Mouse (Mus musculus) adrenal gland, postnatal 36 days (tissue): ENCODE results near the gene Ereg. TPM values are rescaled to one million over a fixed set of nuclear protein-coding genes. Genes with fewer than 3 reads are reported as not detected.

Experiments used
- DNase-seq, 2 experiments: peaks; one replicate each; pipeline ENCODE4 v3.0.0; 2021; ENCODE audit warnings: mixed read lengths in 1 of 2
- total RNA-seq, 2 experiments: library from RNA; stranded (reverse); gene quantifications; 2 replicates each; pipeline ENCODE4 v1.2.3; 2021

The Ereg gene
- total RNA-seq, 2 experiments from 2014 or later = not detected

DNA sequence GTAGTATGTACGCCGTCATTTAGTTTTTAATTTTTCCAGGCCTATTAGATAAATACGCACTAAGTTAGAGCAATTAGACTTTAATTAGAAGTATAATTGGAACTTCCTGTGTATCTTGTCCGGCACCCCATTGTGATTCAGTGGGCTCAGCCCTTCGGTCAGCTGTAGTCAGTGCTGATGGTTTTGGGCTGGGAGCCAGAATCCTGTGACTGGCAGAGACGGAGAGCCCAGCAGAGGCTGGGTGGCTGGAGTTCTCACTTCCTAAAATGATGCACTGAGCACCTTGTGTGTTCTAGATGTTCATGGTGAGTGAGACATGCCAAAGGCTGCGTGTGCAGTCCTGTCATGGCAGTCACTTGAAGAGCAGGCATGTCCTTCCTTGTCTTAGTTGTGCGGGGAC, 36.6 kb downstream of the Ereg start:
- DNase-seq = no peak

DNA sequence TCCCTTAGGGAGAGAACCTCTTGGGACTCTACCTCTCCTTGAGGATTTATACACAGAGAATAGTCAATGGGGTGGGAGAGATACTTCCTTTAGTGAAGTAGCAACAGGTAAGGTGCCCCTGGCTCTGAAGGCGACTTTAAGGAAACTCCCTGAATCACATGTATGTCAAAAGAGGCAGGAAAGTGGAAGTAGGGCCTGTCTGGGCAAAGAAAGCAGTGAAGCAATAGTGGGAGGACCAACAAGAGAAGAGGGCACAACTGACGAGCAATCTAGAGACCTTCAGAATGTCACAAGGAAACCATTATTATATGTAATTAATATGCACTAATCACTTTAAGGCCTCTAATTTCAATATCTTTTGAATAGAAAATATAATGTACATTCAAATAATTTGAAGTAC, 39.5 kb downstream of the Ereg start:
- DNase-seq = no peak

DNA sequence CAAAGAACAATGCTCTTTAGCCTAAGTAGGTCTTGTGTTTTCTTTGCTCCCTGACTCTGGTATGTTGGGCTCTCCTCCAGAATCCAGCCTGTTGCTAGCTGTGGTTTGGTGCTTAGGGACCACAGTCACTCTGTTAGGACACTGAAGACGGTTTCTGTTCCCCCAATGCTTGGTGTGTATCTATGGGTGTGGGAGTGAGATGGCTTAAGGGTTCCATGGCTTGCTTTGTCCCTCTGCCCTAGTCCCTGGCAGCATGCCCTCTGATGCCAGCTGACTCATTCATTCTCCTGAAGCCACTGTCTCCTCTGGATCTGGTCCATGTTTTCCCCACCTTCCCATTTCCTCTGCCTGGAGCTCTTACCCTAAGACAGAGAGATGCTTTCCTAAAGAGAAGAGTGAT, 40.2 kb downstream of the Ereg start:
- DNase-seq = no peak

DNA sequence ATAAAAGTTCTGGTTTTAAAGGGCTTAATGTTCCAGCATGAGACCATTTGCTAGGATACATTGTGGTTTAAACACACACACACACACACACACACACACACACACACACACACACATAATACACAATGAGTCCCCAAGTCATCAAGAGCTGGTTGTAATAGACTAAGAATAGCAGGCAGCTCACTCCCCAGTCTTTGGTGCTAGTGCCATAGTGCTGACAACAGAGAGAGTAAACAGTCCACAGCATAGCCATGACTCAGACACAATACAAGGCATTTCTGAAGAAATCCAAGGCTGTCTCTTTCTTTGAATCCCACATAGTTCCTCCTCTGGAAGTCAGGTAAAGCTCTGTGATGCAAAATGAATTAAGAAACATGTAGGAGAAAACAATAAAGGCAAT, 44.2 kb downstream of the Ereg start:
- no peak for DNase-seq

DNA sequence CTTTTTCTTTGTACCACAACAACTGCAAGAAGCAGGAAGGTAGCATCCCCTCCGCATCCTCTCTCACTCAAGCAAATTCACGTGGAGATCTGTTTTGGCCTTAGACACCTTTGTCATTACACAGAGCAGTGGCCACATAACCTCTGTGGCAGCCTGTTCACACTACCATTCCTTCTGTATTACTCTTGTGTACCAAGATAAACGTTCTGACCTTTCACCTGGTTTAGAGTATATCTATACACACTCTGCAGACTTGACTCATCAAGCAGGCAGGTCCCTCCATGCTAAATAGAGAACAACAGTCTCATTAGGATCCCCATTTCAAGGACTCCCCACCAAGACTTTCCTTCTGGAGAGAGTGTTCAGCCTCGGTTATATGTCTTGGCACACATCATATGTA, 49.0 kb downstream of the Ereg start:
- no peak for DNase-seq

DNA sequence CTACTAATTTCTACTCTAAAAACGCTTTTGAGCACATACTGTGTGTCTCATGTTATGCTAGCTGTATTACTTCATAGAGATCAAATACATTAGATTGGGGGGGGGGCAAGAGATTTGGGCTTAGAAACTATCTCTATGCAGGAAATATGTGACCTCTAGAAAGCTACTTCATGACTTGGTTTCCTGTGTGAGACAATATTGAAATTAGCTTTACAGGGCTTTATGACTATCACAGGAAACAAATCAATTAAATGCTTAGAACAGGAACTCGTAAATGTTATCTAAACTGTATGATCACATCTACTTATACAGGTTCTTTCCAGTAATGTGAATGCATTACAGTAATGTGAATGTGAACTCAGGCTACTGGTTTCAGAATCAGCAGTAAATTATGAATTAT, 49.7 kb downstream of the Ereg start:
- no peak for DNase-seq

DNA sequence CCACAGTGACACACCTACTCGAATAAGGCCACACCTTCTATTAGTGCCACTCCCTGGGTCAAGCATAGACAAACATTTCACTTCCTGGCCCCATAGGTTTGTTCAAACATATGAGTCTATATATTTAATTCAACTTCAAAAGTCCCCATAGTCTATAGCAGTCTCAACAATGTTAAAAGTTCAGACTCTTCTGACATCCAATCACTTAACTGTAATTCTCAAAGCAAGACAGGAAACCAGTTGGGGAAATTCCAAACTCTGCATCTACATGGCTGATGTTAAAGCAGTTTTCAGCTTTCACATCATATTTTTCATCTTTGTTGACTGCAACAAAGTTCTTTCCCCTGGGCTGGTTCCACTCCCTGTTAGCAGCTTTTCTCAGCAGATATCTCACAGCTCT, 52.2 kb downstream of the Ereg start:
- DNase-seq = no peak

DNA sequence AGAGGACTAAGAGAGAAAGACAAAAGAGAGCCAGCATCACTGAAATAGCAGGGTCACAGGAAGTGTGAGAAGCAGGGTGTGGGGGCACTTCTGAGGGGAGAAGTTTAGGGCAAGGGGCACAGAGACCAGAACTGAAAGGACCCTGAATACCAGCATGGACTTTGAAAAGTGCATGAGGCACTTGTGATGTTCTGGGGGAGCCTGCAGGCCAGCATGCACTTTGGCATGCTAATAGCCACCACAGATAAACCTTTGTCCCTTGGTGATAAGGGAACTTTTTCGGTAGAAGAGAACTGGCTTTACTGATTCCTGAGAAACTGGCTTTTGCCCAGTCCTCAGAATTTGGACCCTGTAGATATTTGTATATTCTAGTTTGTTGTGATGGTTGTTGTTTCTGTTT, 60.5 kb downstream of the Ereg start:
- no peak for DNase-seq

DNA sequence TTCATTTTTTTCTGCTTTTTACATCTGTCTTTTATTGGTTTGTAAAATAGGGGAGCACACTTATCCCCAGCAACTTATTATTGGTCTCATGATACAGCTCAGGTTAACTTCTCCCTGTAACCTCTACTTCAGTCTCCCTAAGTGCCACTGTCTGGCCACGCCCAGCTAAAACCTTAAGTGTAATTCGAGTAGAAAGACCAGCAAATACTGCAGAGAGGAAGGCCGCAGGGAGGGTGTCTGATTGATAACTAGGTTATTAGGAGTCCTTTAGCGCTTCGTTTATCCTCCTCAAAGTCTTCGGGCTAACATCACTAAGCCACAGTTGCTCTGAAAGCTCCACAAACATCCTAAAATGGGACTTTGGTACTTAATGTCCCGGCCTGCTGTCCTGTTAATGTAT, 64.5 kb downstream of the Ereg start:
- DNase-seq = no peak

DNA sequence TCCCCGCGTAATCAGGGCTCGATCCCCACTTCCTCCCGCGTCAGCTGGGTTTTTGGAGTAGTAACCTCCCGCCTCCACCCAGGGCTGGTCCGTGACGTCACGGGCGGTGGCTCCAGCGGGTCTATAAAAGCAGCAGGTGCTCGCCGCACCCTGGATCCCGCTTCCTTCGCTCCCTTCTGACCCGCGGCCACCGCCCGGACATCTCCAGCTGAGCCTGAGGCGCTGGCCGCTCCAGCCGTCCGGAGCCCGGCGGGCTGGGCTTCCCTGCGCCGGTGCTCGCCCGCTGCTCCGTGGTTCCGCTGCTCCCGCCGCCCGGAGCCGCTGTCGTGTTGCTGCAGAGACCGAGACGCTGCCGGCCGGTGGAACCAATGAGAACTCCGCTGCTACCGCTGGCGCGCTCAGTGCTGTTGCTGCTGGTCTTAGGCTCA, 65.0 kb downstream of the Ereg start, which contains the start of gene Areg:
Gene Areg, plus strand, starts transcription at position 154 of the 428 bp plus-strand sequence.
- DNase-seq = peak; percentile 45 to 48

DNA sequence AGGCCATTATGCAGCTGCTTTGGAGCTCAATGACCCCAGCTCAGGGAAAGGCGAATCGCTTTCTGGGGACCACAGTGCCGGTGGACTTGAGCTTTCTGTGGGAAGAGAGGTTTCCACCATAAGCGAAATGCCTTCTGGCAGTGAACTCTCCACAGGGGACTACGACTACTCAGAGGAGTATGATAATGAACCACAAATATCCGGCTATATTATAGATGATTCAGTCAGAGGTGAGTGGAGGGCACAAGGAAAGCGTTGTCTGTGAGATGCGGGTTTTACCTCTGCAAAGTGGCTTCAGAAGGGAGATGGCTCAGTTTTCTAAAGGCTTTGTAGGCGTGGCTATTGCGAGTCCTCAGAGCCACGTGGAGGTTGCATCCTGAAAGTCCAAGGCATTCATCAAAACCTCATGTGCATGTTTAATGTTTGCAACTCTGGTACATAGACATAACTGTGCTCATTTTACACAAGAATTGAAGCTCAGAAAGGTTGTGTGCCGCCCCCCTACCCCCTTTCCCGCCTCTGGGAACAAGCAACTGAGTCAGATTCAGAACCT, 66.5 kb downstream of the Ereg start:
- no peak for DNase-seq

Other genes starting within 250 kb of the Ereg start
- gene Cxcl1, start 183.4 kb upstream of the Ereg start, total RNA-seq = under 1 TPM; 0.33 to 0.36 TPM
- 1 to 10 TPM in 1 of 2 experiments, not detected in 1; 1.2 TPM for gene Cxcl2, start 170.8 kb upstream of the Ereg start, total RNA-seq
- gene Mthfd2l, start 143.5 kb upstream of the Ereg start, total RNA-seq = 10 to 100 TPM; 19.8 TPM
- not detected for gene Epgn, start 47.2 kb upstream of the Ereg start, total RNA-seq
- gene Areg, start 65.0 kb downstream of the Ereg start, total RNA-seq = under 1 TPM in 1 of 2 experiments, not detected in 1; 0.76 TPM